In genomic region chr11:9731300-9731699, GRCm38 (mm10) we compare ENCODE assay signal across 18 mouse cellular contexts.
"Had no signal": no experiment of that assay in that cellular context is flagged by ENCODE, and none has a peak within 500 bp of the region (broad histone marks: within the 10 kb centered on the region; RNA-seq: fewer than 3 reads in every experiment).

No protein-coding gene starts in this region.

- H3K27me3 ChIP-seq: liver, embryonic 12.5 days; midbrain, embryonic 12.5 days; neural tube, embryonic 13.5 days; neural tube, embryonic 15.5 days had no signal

- H3K9ac ChIP-seq: liver, embryonic 12.5 days; liver, embryonic 14.5 days; midbrain, embryonic 12.5 days; neural tube, embryonic 13.5 days; neural tube, embryonic 15.5 days had no signal

- H3K4me1 ChIP-seq: liver, embryonic 12.5 days; midbrain, embryonic 10.5 days; midbrain, embryonic 12.5 days; neural tube, embryonic 13.5 days; neural tube, embryonic 15.5 days had no signal

- H3K9me3 ChIP-seq: liver, embryonic 12.5 days; midbrain, embryonic 10.5 days; midbrain, embryonic 12.5 days; neural tube, embryonic 13.5 days; neural tube, embryonic 15.5 days had no signal

- H3K4me3 ChIP-seq: liver, embryonic 12.5 days; midbrain, embryonic 10.5 days; midbrain, embryonic 12.5 days; myocyte; neural tube, embryonic 13.5 days; neural tube, embryonic 15.5 days had no signal

- H3K36me3 ChIP-seq: liver, embryonic 12.5 days; midbrain, embryonic 10.5 days; midbrain, embryonic 12.5 days; neural tube, embryonic 13.5 days; neural tube, embryonic 15.5 days had no signal

- DNase-seq: lung, postnatal 10 days; midbrain, embryonic 14.5 days; retina, postnatal 1 day; right cerebral cortex, adult 18-20 months; right cerebral cortex, postnatal 25 days; right cerebral cortex, postnatal 4 days; spleen, adult 18-20 months; thymus, adult 18-20 months; thymus, postnatal 14 days; thymus, postnatal 36 days had no signal

- ATAC-seq: liver, embryonic 12.5 days; midbrain, embryonic 16.5 days had no signal

- H3K27ac ChIP-seq: liver, embryonic 12.5 days; liver, embryonic 14.5 days; midbrain, embryonic 10.5 days; midbrain, embryonic 12.5 days; neural tube, embryonic 13.5 days; neural tube, embryonic 15.5 days had no signal

- H3K4me2 ChIP-seq: liver, embryonic 12.5 days; midbrain, embryonic 12.5 days; neural tube, embryonic 13.5 days; neural tube, embryonic 15.5 days had no signal
